Mouse (Mus musculus): ENCODE results near the gene Prkch. TPM values are rescaled to one million over a fixed set of nuclear protein-coding genes. Genes with fewer than 3 reads are reported as not detected.

Prkch gene
- polyA plus RNA-seq, 1 experiment: 44.7 TPM

GRCm38 (mm10) chr12:73608065-73608397, 23.4 kb downstream of the Prkch start:
- TF ChIP-seq CTCF (IDR thresholded peaks at IDR 0.05; ENCODE audit: low read depth, low read length): no peak
- TF ChIP-seq POLR2A (IDR thresholded peaks at IDR 0.05; ENCODE audit: borderline replicate concordance, low read depth, low read length): no peak
- peaks cover 88% of the 10 kb centered on the region for H3K4me1 ChIP-seq (ENCODE audit: control insufficient read depth, insufficient read depth, low read length)
- H3K27ac ChIP-seq (ENCODE audit: insufficient read depth, low read depth, low read length): peak overlapping the region; percentile 99
- H3K4me3 ChIP-seq (ENCODE audit: insufficient read depth, low read length): peak overlapping the region; percentile 34

DNA sequence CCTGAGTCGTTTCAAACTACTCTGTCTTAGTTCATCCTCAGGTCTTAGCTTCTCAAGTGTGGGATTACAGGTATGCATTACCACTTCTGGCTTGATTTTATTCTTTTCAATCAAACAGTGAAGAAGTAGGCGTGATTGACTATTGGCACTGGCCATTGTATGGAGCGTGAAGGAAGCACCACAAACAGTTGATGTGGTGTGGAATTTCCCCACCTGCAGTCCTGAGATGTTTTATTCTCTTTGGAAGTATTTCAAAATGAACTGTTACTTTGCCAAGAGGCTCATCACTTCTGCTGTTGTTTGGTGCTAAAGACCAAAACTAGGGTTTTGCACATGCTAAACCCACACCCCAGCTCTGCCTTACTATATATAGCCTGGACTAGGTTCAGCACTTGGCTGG, 24.7 kb downstream of the Prkch start:
- peaks cover 84% of the 10 kb centered on the region for H3K4me1 ChIP-seq (ENCODE audit: control insufficient read depth, insufficient read depth, low read length)
- TF ChIP-seq POLR2A (IDR thresholded peaks at IDR 0.05; ENCODE audit: borderline replicate concordance, low read depth, low read length) (no peak), CTCF (IDR thresholded peaks at IDR 0.05; ENCODE audit: low read depth, low read length) (no peak)
- H3K4me3 ChIP-seq (ENCODE audit: insufficient read depth, low read length): 0 out of 2 replicates have a peak overlapping the region, but pooled peaks have one; percentile 27
- peak overlapping the region; percentile 99 for H3K27ac ChIP-seq (ENCODE audit: insufficient read depth, low read depth, low read length)

GRCm38 (mm10) chr12:73609676-73610545, 25.3 kb downstream of the Prkch start:
- H3K4me1 ChIP-seq (ENCODE audit: control insufficient read depth, insufficient read depth, low read length): peaks cover 83% of the 10 kb centered on the region

GRCm38 (mm10) chr12:73610831-73611370, 26.3 kb downstream of the Prkch start:
- Histone ChIP-seq H3K4me3 (ENCODE audit: insufficient read depth, low read length) (peak overlapping the region; percentile 24), H3K27ac (ENCODE audit: insufficient read depth, low read depth, low read length) (peak overlapping the region; percentile 93), H3K4me1 (ENCODE audit: control insufficient read depth, insufficient read depth, low read length) (peaks cover 80% of the 10 kb centered on the region)
- TF ChIP-seq POLR2A (IDR thresholded peaks at IDR 0.05; ENCODE audit: borderline replicate concordance, low read depth, low read length): no peak
- TF ChIP-seq CTCF (IDR thresholded peaks at IDR 0.05; ENCODE audit: low read depth, low read length): no peak

More at GRCm38 (mm10) chr12:73609676-73610545, 25.3 kb downstream of the Prkch start:
- H3K27ac ChIP-seq (ENCODE audit: insufficient read depth, low read depth, low read length): peak overlapping the region; percentile 99
- TF ChIP-seq CTCF (IDR thresholded peaks at IDR 0.05; ENCODE audit: low read depth, low read length): no peak
- no peak for TF ChIP-seq POLR2A (IDR thresholded peaks at IDR 0.05; ENCODE audit: borderline replicate concordance, low read depth, low read length)
- H3K4me3 ChIP-seq (ENCODE audit: insufficient read depth, low read length): peak overlapping the region; percentile 27

DNA sequence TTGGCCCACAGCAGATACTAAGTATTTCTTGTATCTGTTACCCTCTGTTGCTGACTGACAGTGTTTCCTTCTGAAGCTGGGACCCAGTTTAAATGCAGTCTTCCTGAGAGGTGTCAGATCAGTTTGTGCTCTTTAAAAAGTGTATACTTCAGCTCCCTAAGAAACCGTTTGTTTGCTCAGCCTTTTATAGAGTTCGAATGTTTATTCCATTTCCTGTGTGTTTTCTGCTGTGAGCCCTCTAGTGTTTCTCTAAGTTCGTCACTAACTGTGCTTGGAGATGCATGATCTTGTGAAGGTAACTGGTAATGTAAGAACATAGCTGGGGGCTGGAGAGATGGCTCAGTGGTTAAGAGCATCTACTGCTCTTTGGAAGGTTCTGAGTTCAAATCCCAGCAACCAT, 27.1 kb downstream of the Prkch start:
- Histone ChIP-seq H3K27ac (ENCODE audit: insufficient read depth, low read depth, low read length) (peak overlapping the region; percentile 93), H3K4me3 (ENCODE audit: insufficient read depth, low read length) (no peak overlapping the region), H3K4me1 (ENCODE audit: control insufficient read depth, insufficient read depth, low read length) (peaks cover 79% of the 10 kb centered on the region)
- TF ChIP-seq POLR2A (IDR thresholded peaks at IDR 0.05; ENCODE audit: borderline replicate concordance, low read depth, low read length) (no peak), CTCF (IDR thresholded peaks at IDR 0.05; ENCODE audit: low read depth, low read length) (no peak)

DNA sequence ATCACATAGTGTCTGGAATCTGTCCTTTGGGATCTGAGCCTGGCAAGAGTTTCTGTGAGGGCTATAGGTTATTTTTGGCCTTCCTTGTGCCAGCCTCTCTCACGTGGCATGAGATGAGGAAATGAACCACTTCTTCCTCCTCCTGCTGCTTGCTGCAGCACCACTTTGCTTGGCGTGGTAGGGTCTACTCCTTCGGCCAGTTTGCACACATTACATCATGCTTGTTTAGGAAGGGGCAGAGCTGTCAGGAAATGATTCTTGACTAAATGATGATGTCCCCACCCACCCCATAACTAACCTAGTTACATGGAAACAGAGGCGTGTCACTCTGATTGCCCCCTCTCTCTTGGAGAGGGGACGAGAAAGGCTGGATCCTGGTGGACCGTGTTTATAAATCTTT, 28.6 kb downstream of the Prkch start:
- Histone ChIP-seq H3K4me3 (ENCODE audit: insufficient read depth, low read length) (no peak overlapping the region), H3K4me1 (ENCODE audit: control insufficient read depth, insufficient read depth, low read length) (peaks cover 77% of the 10 kb centered on the region), H3K27ac (ENCODE audit: insufficient read depth, low read depth, low read length) (peak overlapping the region; percentile 86)
- TF ChIP-seq POLR2A (IDR thresholded peaks at IDR 0.05; ENCODE audit: borderline replicate concordance, low read depth, low read length) (no peak), CTCF (IDR thresholded peaks at IDR 0.05; ENCODE audit: low read depth, low read length) (no peak)

DNA sequence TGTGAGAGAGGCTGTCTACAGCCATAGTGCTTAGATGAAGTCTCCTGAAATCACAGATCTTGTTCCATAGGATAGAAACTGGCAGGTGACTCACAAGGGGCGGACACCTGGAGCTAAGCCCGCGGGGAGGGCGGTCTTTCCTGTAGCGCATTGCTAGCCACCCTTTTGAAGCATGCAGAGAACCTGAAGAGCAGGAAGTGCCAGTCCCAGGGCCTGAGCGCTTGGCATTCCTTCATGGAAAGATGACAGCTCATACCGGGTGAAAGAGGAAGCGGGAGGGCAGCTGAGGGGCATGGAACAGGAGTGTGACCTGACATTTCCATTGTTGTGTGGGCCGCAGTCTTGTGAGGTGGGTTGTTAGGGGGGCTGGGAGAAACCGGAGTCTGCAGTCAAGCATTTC, 33.1 kb downstream of the Prkch start:
- H3K4me3 ChIP-seq (ENCODE audit: insufficient read depth, low read length): no peak overlapping the region
- no peak for TF ChIP-seq CTCF (IDR thresholded peaks at IDR 0.05; ENCODE audit: low read depth, low read length)
- TF ChIP-seq POLR2A (IDR thresholded peaks at IDR 0.05; ENCODE audit: borderline replicate concordance, low read depth, low read length): no peak
- no peak overlapping the region for H3K27ac ChIP-seq (ENCODE audit: insufficient read depth, low read depth, low read length)
- H3K4me1 ChIP-seq (ENCODE audit: control insufficient read depth, insufficient read depth, low read length): peaks cover 72% of the 10 kb centered on the region

- Histone ChIP-seq H3K4me1 (ENCODE audit: control insufficient read depth, insufficient read depth, low read length) (peaks cover 31% of the 10 kb centered on the region), H3K4me3 (ENCODE audit: insufficient read depth, low read length) (no peak overlapping the region), H3K27ac (ENCODE audit: insufficient read depth, low read depth, low read length) (no peak overlapping the region)
- TF ChIP-seq CTCF (IDR thresholded peaks at IDR 0.05; ENCODE audit: low read depth, low read length) (no peak), POLR2A (IDR thresholded peaks at IDR 0.05; ENCODE audit: borderline replicate concordance, low read depth, low read length) (no peak)
These were observed 40.9 kb downstream of the Prkch start for GRCm38 (mm10) chr12:73625277-73626032.

DNA sequence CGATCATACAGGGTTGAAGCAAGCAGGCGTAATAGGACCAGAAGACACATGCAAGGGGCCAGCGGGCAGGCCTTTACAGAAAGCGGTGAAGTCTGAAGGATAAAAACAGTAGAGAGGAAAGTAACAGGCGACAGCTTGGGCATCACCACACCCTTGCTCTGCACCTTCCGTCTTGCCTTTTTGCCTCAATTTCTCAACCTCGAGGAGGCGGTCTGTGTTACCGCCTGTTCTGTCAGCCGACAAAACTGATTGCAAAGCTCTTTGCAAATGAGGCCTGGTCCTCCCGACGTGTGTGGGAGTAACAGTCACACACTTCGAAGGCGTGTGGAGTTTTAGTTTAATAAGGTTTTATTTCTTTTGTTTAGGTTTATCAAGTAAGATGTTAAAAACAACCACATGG, 43.3 kb downstream of the Prkch start:
- H3K4me3 ChIP-seq (ENCODE audit: insufficient read depth, low read length): no peak overlapping the region
- no peak for TF ChIP-seq POLR2A (IDR thresholded peaks at IDR 0.05; ENCODE audit: borderline replicate concordance, low read depth, low read length)
- TF ChIP-seq CTCF (IDR thresholded peaks at IDR 0.05; ENCODE audit: low read depth, low read length): no peak
- peaks cover 32% of the 10 kb centered on the region for H3K4me1 ChIP-seq (ENCODE audit: control insufficient read depth, insufficient read depth, low read length)
- H3K27ac ChIP-seq (ENCODE audit: insufficient read depth, low read depth, low read length): no peak overlapping the region
